Mouse (Mus musculus) bone marrow, adult 2 months (tissue): ENCODE measurements around the gene Rrp15. TPM values are rescaled to one million over a fixed set of nuclear protein-coding genes. Genes with fewer than 3 reads are reported as not detected.

ENCODE experiments used
- H3K27ac ChIP-seq: fragments of 200-500 bp; 2 replicates; pipeline ENCODE4 v1.5.1; 2012; ENCODE audit warnings: low read depth, mild to moderate bottlenecking, control low read depth, inconsistent platforms, low read length; ENCODE audit not compliant: control insufficient read depth, poor library complexity, insufficient read depth
- H3K4me1 ChIP-seq: fragments of 200-500 bp; 2 replicates; pipeline ENCODE4 v1.6.1; 2011; ENCODE audit warnings: low read length; ENCODE audit not compliant: control insufficient read depth, insufficient read depth
- H3K4me3 ChIP-seq: fragments of 200-500 bp; replicated peaks from 2 replicates; pipeline ENCODE3; 2011; ENCODE audit warnings: mild to moderate bottlenecking, low read depth, low read length, control low read depth; ENCODE audit not compliant: control insufficient read depth
- CTCF ChIP-seq: fragments of 200-500 bp; IDR thresholded peaks from 2 replicates; pipeline ENCODE4 v1.5.1; 2011; ENCODE audit warnings: low read length, control low read depth; ENCODE audit not compliant: control insufficient read depth, insufficient read depth
- POLR2A ChIP-seq: fragments of 200-500 bp; IDR thresholded peaks from 2 replicates; pipeline ENCODE4 v1.6.1; 2011; ENCODE audit warnings: low read depth, mild to moderate bottlenecking, control low read depth, low read length, borderline replicate concordance; ENCODE audit not compliant: control insufficient read depth
- WGBS: fragments of 180-500 bp; shearing (Covaris S2); methylation state at CpG from one replicate; pipeline ENCODE4 v1.1.7; 2018; 5-methylcytosine and 5-hydroxymethylcytosine counted together
- polyA plus RNA-seq: library from polyadenylated mRNA; stranded (reverse); fragments of >200 nt; gene quantifications from 2 replicates; pipeline ENCODE4 v1.2.4, GENCODE M21; 2011; ENCODE audit warnings: low replicate concordance; ENCODE audit not compliant: missing spikeins, insufficient read depth, insufficient read length

Gene Rrp15
- polyA plus RNA-seq, 1 experiment: 21.2 TPM

DNA sequence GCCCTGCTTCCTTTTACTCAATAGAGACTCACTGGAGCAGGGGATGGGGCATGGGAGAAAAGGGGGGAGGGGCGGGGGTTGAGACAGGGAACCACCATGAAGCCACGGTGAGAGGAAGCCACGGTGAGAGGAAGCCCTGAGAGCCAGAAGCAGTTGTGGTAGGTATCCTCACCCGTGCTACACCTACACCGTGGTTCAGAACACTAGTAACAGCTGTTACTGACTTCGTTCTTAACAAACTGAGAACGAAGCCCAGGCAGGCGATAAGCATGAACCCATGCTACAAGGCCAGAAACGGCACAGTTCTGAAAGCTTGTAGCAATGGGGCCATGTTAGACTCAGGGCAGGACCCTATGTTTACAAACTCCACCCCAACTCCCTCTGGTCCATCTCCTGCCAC lies 52.9 kb downstream of the Rrp15 start:
- Histone ChIP-seq H3K4me1 (no peaks in the 10 kb centered on the region; the same call in 1 of the 2 replicates), H3K4me3 (no peak overlapping the region), H3K27ac (no peak overlapping the region)
- TF ChIP-seq CTCF: no peak
- no peak for TF ChIP-seq POLR2A
- 50% methylated on average over 9 of the region's 9 CpGs for WGBS

DNA sequence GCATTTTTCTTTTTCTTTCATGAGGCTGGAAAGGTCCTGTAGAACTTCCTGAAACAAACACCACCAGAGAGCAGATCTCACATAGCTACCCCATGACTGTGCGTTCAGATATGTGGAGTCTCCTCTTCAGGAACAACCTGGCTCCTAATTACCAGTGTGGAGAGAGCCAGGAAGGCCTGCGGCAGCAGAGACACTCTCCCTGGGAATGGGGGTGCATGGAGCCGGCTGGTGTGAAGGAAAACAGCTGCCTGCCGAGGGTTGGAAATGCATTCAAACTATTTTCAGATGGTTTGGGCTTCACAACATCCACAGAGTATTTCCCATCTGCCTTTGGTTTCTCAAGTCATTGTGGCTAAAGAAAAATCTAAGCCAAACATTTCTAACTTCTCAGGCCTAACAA lies 53.8 kb downstream of the Rrp15 start:
- WGBS: 80% methylated on average over 4 of the region's 4 CpGs
- Histone ChIP-seq H3K27ac (no peak overlapping the region), H3K4me1 (no peaks in the 10 kb centered on the region; the same call in 1 of the 2 replicates)

DNA sequence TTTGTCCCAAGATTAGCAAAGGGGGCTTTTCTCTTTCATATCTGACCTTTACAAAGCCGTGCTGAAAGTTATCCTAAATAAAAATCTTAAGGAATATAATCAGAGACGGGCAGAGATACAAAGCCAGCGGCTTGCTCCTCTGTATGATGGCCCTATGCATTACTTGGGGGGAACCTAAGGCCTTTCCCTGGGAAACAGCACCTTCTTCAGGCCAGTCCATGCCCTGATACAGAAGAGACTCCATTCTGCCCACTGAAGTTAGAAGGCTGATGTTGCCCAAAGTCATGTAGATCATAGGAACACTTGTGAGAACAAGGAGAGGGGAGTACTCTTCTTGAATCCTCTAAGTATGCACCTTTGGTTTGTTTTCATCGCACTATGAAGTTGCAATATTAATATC lies 56.8 kb downstream of the Rrp15 start:
- H3K4me1 ChIP-seq: no peaks in the 10 kb centered on the region; the same call in 1 of the 2 replicates
- no peak overlapping the region for H3K27ac ChIP-seq
- TF ChIP-seq POLR2A: no peak
- no peak overlapping the region for H3K4me3 ChIP-seq
- WGBS: 79% methylated on average over 4 of the region's 4 CpGs

More for the DNA sequence above, 53.8 kb downstream of the Rrp15 start:
- H3K4me3 ChIP-seq: no peak overlapping the region
- TF ChIP-seq CTCF: no peak
- no peak for TF ChIP-seq POLR2A

DNA sequence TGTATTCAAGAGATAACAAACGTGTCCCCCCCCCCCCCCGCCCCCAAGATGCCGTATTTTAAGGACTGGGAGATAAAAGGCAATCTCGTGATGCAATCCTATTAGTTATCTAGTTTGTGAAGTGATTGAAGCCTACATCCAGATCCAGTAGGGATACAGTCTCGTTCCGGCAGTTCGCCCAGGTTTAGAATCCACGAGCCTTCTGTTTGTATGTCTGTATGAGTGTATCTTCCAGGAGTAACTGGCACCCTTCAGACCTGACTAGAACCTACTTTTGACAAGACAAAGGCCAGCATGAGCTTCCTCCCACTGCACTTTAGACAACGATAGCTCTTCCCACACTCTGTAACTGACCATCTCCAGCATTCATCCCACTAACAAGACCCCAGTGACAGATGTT lies 57.5 kb downstream of the Rrp15 start:
- WGBS: 76% methylated on average over 9 of the region's 9 CpGs
- TF ChIP-seq CTCF: no peak
- no peak for TF ChIP-seq POLR2A
- Histone ChIP-seq H3K4me3 (no peak overlapping the region), H3K4me1 (no peaks in the 10 kb centered on the region; the same call in 1 of the 2 replicates), H3K27ac (no peak overlapping the region)

DNA sequence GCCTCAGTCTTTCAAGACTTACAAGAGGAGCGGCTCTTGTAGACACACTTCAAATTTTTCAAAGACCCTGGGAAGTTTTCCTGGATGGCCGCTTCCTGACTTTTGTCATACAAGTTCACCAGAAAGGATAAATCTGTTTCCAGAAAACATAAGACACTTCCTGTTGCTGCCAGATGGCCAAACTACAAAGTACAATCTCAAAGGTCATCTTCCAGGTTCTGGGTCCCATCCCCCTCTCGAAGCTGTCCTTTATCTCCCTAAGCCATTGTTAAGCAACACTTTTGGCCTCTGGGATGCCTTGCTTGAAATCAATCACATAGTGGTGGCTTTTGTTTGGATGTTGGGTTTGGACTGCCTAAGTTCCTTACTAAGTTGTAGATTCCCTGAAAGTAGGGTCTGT lies 65.1 kb downstream of the Rrp15 start:
- Histone ChIP-seq H3K4me3 (no peak overlapping the region), H3K4me1 (no peaks in the 10 kb centered on the region), H3K27ac (no peak overlapping the region)
- 71% methylated on average over 3 of the region's 3 CpGs for WGBS
- TF ChIP-seq POLR2A: no peak
- TF ChIP-seq CTCF: no peak

DNA sequence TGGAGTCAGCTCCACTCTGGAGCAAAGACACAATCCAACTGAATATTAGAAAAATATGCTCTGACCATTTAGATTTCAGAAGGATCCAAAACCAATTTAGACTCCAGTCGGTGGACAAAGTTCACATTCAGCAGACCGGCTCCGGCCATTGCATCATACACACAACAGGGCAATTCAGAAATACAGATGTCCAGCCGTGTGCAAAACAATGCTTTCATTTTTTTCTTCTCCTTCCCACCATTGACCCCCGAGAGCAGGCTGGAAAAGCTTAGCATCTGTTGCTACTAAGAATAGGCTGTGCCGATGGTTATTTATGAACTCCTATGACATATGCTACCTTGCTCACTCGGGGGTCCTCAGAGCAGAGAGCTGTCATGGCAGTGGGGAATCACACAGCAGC lies 66.6 kb downstream of the Rrp15 start:
- WGBS: 65% methylated on average over 7 of the region's 7 CpGs
- Histone ChIP-seq H3K4me3 (no peak overlapping the region), H3K4me1 (no peaks in the 10 kb centered on the region), H3K27ac (no peak overlapping the region)
- TF ChIP-seq CTCF (no peak), POLR2A (no peak)

DNA sequence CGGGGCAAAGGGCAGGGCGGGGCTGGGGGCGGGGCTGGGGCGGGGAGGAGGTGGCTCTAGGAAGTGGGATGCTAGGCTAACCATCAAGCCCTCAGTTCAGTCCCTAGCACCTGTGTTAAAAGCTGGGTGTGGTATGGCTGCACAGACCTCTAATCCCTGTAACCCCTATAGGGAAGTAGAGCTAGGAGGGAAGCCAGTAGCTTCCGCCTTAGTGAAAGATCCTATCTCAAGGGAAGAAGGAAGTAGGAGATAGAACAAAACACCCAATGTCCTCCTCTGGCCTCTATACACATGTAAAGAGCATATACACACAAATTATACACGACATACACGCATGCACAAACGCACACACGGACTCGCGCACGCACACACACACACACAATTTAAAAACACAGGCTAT lies 71.5 kb downstream of the Rrp15 start:
- Histone ChIP-seq H3K4me3 (no peak overlapping the region), H3K4me1 (no peaks in the 10 kb centered on the region; the same call in 1 of the 2 replicates), H3K27ac (no peak overlapping the region)
- 76% methylated on average over 12 of the region's 12 CpGs for WGBS
- TF ChIP-seq CTCF (no peak), POLR2A (no peak)

DNA sequence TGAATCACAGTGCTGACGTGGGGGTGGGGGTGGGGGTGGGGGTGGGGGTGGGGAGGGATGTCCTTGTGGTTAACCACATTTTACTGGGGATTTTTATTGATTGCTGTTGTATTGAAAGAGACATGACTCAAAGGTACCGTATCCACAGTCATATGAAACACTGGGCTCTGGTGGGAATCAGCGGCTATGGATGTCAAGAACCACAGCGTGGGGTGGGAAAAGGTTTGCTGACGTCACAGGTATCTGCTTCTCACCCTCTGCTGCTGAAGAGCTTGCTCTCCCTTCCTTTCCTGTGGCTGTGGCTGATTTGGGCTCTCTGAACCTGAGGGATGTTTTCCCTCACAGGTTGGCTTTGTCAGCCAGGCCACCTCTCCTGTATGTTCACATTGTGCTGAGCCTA lies 73.0 kb downstream of the Rrp15 start:
- H3K27ac ChIP-seq: no peak overlapping the region
- TF ChIP-seq CTCF: no peak
- no peak for TF ChIP-seq POLR2A
- WGBS: 67% methylated on average over 5 of the region's 5 CpGs
- no peaks in the 10 kb centered on the region; the same call in 1 of the 2 replicates for H3K4me1 ChIP-seq
- no peak overlapping the region for H3K4me3 ChIP-seq

DNA sequence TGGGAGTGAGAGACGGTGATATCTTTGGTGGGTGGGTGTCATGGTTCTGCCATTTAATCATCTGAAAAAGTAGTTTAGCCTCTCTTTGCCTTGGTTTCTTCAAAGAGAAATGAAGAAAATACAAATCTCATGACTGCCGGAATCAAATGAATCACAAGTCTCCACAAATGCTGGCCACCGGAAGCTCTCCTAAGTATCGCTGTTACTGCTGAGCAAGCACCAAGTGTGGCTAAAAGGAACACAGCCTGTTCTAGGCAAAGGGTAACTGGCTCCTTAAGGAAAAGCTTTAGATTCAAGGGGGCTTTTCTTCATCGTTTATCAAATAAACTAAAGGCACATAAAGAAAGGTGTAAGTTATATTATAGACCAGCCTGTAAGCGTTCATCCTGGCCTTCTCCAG lies 73.9 kb downstream of the Rrp15 start:
- no peak overlapping the region for H3K4me3 ChIP-seq
- WGBS: 88% methylated on average over 6 of the region's 6 CpGs
- TF ChIP-seq POLR2A (no peak), CTCF (no peak)
- no peaks in the 10 kb centered on the region; the same call in 1 of the 2 replicates for H3K4me1 ChIP-seq
- H3K27ac ChIP-seq: no peak overlapping the region
